Mouse (Mus musculus): Measurements from ENCODE around the gene Abcd3. TPM values are rescaled to one million over a fixed set of nuclear protein-coding genes. Genes with fewer than 3 reads are reported as not detected.
A peak's percentile ranks its signal among the peaks of the same experiment; 100 is the strongest.

Abcd3 gene
- polyA plus RNA-seq, 1 experiment from 2014 or later = 20.7 TPM

- Histone ChIP-seq H3K4me2 (no peak overlapping the region), H3K9ac (no peak overlapping the region), H3K36me3 (no peaks in the 10 kb centered on the region), H3K4me1 (replicated peaks) (peaks cover 8% of the 10 kb centered on the region; the same call in 1 of the 2 replicates), H3K4me3 (replicated peaks) (no peak overlapping the region), H3K27me3 (no peaks in the 10 kb centered on the region), H3K27ac (no peak overlapping the region), H3K9me3 (replicated peaks) (no peaks in the 10 kb centered on the region)
- ATAC-seq (ENCODE audit: low read depth) (no peak), DNase-seq (no peak)
- WGBS (ENCODE audit: insufficient replicate concordance) = 42% methylated on average over 7 of the region's 7 CpGs
Measured at GRCm38 (mm10) chr3:121842306-121842860, 27.3 kb upstream of the Abcd3 start.

DNA sequence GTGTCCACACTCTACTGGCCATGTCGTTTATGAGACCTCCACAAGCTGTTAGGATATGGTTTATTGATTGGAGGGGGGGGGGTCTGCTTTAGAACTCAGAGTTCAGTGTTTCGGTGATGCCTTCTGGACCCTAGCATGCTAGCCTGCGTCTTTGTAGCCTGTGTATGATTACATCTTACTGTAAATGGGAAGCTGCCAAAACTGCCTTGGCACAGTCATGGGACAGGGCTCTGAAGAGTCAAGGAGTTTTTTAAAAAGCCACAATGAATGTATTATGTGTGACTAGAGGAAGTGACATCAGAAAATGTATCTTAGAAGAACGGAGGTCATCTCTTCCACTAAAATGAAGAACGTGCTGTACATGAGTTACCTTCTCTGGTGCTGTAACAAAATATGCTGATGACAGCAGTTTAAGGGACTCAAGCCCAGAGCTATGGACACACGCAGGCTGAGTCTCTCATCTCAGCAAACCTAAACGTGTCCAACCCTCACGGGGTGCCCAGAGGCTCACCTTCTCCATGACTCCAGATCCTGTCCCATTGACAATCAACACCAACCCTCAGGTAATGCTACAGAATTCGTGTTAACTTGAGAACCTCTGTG is 26.4 kb upstream of the Abcd3 start:
- Histone ChIP-seq H3K36me3 (no peaks in the 10 kb centered on the region), H3K4me1 (replicated peaks) (peaks cover 8% of the 10 kb centered on the region; the same call in 1 of the 2 replicates), H3K27me3 (no peaks in the 10 kb centered on the region), H3K4me2 (no peak overlapping the region), H3K9ac (no peak overlapping the region), H3K27ac (no peak overlapping the region), H3K4me3 (replicated peaks) (no peak overlapping the region), H3K9me3 (replicated peaks) (no peaks in the 10 kb centered on the region)
- WGBS (ENCODE audit: insufficient replicate concordance) = 45% methylated on average over 9 of the region's 9 CpGs
- no peak for DNase-seq
- ATAC-seq (ENCODE audit: low read depth) = no peak

- Histone ChIP-seq H3K36me3 (no peaks in the 10 kb centered on the region), H3K4me2 (no peak overlapping the region), H3K4me1 (replicated peaks) (peaks cover 8% of the 10 kb centered on the region; the same call in 1 of the 2 replicates), H3K4me3 (replicated peaks) (no peak overlapping the region), H3K27me3 (no peaks in the 10 kb centered on the region), H3K9me3 (replicated peaks) (no peaks in the 10 kb centered on the region), H3K9ac (no peak overlapping the region), H3K27ac (no peak overlapping the region)
- DNase-seq = no peak
- no peak for ATAC-seq (ENCODE audit: low read depth)
- WGBS (ENCODE audit: insufficient replicate concordance) = 72% methylated on average over 8 of the region's 8 CpGs
Measured at GRCm38 (mm10) chr3:121840351-121840750, 25.2 kb upstream of the Abcd3 start.

GRCm38 (mm10) chr3:121834732-121835131 is 19.6 kb upstream of the Abcd3 start:
- H3K4me3 ChIP-seq (replicated peaks) = no peak overlapping the region
- no peaks in the 10 kb centered on the region for H3K36me3 ChIP-seq
- no peak overlapping the region for H3K27ac ChIP-seq
- DNase-seq (no peak), ATAC-seq (ENCODE audit: low read depth) (no peak)
- H3K27me3 ChIP-seq = no peaks in the 10 kb centered on the region
- 62% methylated on average over 2 of the region's 2 CpGs for WGBS (ENCODE audit: insufficient replicate concordance)
- no peak overlapping the region for H3K9ac ChIP-seq
- no peaks in the 10 kb centered on the region for H3K4me1 ChIP-seq (replicated peaks)
- H3K4me2 ChIP-seq = no peak overlapping the region
- no peaks in the 10 kb centered on the region for H3K9me3 ChIP-seq (replicated peaks)

DNA sequence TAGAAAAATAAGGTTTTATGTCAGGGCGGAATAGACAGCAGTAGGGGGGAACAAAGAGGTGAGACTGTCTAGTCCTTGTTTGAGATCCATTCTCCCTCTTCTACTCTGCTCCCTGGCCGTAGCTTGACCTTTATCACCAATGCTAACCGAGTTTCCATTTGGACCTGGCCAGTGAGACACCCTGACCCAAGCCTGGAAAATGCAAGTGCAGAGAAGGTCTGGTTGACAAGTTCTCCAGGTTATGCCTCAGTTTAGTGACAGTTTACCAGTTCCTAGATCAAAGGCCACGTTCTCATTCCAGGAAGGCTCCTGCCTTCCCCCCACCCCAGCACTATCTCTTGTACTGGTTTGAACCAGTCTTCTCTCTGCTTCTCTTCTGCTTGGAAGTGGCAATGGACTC is 19.1 kb upstream of the Abcd3 start:
- Histone ChIP-seq H3K9me3 (replicated peaks) (no peaks in the 10 kb centered on the region), H3K4me3 (replicated peaks) (no peak overlapping the region), H3K36me3 (no peaks in the 10 kb centered on the region), H3K27me3 (no peaks in the 10 kb centered on the region), H3K9ac (no peak overlapping the region), H3K4me1 (replicated peaks) (no peaks in the 10 kb centered on the region), H3K4me2 (no peak overlapping the region), H3K27ac (no peak overlapping the region)
- 58% methylated on average over 4 of the region's 4 CpGs for WGBS (ENCODE audit: insufficient replicate concordance)
- ATAC-seq (ENCODE audit: low read depth) (no peak), DNase-seq (no peak)

DNA sequence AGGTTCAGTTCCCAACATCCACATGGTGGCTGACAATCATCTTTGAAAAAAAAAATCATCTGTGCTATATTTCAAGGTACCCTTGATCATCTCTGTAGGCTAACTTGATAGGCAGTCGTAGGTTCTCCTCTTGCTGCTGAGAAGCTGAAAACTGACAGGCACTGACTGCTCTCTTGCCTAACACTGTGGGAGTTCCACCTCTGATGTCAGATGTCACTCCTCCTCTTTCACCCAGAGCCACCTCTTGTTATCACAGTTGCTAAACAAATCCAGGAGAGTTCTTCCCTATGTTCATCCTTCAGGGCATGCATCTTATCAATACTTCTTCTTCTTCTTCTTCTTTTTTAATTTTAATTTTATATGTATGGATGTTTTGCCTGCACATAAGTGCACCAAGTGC is 10.0 kb upstream of the Abcd3 start:
- 59% methylated on average over 1 of the region's 1 CpGs for WGBS (ENCODE audit: insufficient replicate concordance)
- Histone ChIP-seq H3K4me2 (no peak overlapping the region), H3K27me3 (no peaks in the 10 kb centered on the region), H3K9me3 (replicated peaks) (no peaks in the 10 kb centered on the region; the same call in 1 of the 2 replicates), H3K4me1 (replicated peaks) (peaks cover 17% of the 10 kb centered on the region; the same call in 1 of the 2 replicates), H3K4me3 (replicated peaks) (no peak overlapping the region), H3K27ac (no peak overlapping the region), H3K36me3 (no peaks in the 10 kb centered on the region), H3K9ac (no peak overlapping the region)
- ATAC-seq (ENCODE audit: low read depth) = no peak
- no peak for DNase-seq

DNA sequence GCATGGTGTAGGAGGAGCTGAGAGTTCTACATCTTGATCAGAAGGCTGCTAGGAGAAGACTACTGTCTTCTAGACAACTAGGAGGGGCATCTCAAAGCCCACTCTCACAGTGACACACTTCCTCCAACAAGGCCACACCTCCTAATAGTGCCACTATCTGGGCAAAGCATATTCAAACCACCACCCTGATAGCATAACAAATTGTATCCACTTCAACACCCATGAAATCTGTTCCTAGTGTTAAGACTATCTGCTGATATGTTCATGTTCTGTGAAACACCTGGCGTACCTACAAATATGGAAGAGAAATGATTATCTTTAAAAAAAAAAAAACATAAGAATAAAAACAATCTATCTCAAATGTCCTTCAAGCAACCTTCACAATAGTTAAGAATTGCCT is 9.2 kb upstream of the Abcd3 start:
- H3K4me2 ChIP-seq = no peak overlapping the region
- no peaks in the 10 kb centered on the region; the same call in 1 of the 2 replicates for H3K9me3 ChIP-seq (replicated peaks)
- ATAC-seq (ENCODE audit: low read depth) = 0 out of 2 replicates have a peak, but pooled peaks have one; percentile 50
- H3K9ac ChIP-seq = no peak overlapping the region
- no peak overlapping the region for H3K4me3 ChIP-seq (replicated peaks)
- H3K36me3 ChIP-seq = no peaks in the 10 kb centered on the region
- 38% methylated on average over 1 of the region's 1 CpGs for WGBS (ENCODE audit: insufficient replicate concordance)
- no peak overlapping the region for H3K27ac ChIP-seq
- H3K27me3 ChIP-seq = no peaks in the 10 kb centered on the region
- peaks cover 18% of the 10 kb centered on the region; the same call in 1 of the 2 replicates for H3K4me1 ChIP-seq (replicated peaks)
- no peak for DNase-seq

GRCm38 (mm10) chr3:121822643-121823042 is 7.5 kb upstream of the Abcd3 start:
- Histone ChIP-seq H3K4me3 (replicated peaks) (no peak overlapping the region), H3K9ac (no peak overlapping the region), H3K36me3 (no peaks in the 10 kb centered on the region), H3K9me3 (replicated peaks) (no peaks in the 10 kb centered on the region; the same call in 1 of the 2 replicates), H3K27me3 (no peaks in the 10 kb centered on the region), H3K27ac (no peak overlapping the region), H3K4me1 (replicated peaks) (peaks cover 23% of the 10 kb centered on the region; the same call in 1 of the 2 replicates), H3K4me2 (no peak overlapping the region)
- ATAC-seq (ENCODE audit: low read depth) (no peak), DNase-seq (no peak)
- whole genome bisulfite sequencing (ENCODE audit: insufficient replicate concordance) = 82% methylated on average over 5 of the region's 5 CpGs

GRCm38 (mm10) chr3:121821559-121822143 is 6.5 kb upstream of the Abcd3 start:
- peak overlapping the region; percentile 29 for H3K27ac ChIP-seq
- H3K9ac ChIP-seq = no peak overlapping the region
- no peaks in the 10 kb centered on the region for H3K9me3 ChIP-seq (replicated peaks)
- DNase-seq (no peak), ATAC-seq (ENCODE audit: low read depth) (0 out of 2 replicates have a peak, but pooled peaks have one; percentile 31)
- no peaks in the 10 kb centered on the region for H3K27me3 ChIP-seq
- no peak overlapping the region for H3K4me2 ChIP-seq
- no peak overlapping the region for H3K4me3 ChIP-seq (replicated peaks)
- H3K36me3 ChIP-seq = no peaks in the 10 kb centered on the region
- peaks cover 23% of the 10 kb centered on the region; the same call in 1 of the 2 replicates for H3K4me1 ChIP-seq (replicated peaks)
- 57% methylated on average over 8 of the region's 8 CpGs for WGBS (ENCODE audit: insufficient replicate concordance)

DNA sequence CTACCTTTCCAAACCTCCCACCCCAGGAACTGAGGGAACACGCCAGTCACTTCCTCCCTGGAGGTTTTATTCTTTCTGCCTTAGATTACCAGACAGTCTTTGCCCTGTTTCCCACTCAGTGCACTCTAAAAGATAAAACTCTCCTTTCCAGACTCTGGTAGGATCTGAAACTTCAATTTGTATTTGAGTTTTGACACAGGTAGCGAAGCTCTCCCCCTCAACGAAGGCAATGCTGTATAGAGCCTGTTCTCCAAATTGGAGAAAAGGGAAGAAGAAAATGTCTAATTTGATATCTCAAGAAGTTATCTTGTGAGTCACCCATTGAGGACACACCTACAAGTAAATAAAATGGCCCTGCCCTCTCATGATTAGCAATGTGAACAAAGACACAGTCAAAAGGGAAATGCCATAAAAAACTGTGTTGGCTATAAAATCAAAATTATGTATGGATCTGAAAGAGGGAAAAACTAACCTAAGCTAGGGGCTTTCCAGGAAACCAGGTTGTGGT is 4.6 kb upstream of the Abcd3 start:
- no peaks in the 10 kb centered on the region for H3K9me3 ChIP-seq (replicated peaks)
- DNase-seq (no peak), ATAC-seq (ENCODE audit: low read depth) (no peak)
- peaks cover 30% of the 10 kb centered on the region for H3K4me1 ChIP-seq (replicated peaks)
- no peak overlapping the region for H3K4me3 ChIP-seq (replicated peaks)
- no peak overlapping the region for H3K4me2 ChIP-seq
- no peak overlapping the region for H3K9ac ChIP-seq
- no peak overlapping the region for H3K27ac ChIP-seq
- 42% methylated on average over 3 of the region's 3 CpGs for WGBS (ENCODE audit: insufficient replicate concordance)
- no peaks in the 10 kb centered on the region for H3K27me3 ChIP-seq
- H3K36me3 ChIP-seq = no peaks in the 10 kb centered on the region

DNA sequence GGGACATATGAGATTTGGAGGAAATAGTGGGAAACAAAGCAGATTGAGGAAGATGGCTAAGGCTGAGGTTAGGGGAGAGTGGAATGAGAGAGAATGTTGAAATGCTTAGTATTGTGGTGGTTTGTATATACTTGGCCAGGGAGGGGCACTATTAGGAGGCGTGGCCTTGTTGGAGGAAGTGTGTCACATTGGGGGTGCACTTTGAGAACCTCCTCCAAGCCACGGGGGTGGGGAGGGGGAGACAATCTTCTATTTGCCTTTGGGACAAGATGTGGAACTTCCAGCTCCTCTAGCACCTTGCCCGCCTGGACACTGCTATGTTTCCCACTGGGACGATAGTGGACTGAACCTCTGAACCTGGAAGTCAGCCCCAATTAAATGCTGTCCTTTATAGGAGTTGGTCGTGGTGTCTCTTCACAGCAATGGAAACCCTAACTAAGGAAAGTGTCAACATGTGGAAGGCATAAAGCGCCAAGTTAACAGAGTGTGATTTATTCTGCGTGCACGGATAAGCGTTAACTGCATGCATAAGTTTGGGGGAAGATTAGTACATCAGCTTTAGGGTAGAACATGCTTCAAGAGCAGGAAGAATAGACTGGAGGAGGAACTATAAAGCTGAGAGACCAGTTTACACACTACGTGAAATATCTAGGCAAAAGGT is 3.8 kb upstream of the Abcd3 start:
- Histone ChIP-seq H3K36me3 (no peaks in the 10 kb centered on the region), H3K27me3 (no peaks in the 10 kb centered on the region), H3K4me3 (replicated peaks) (no peak overlapping the region), H3K4me2 (no peak overlapping the region), H3K9ac (no peak overlapping the region), H3K27ac (no peak overlapping the region), H3K4me1 (replicated peaks) (peaks cover 35% of the 10 kb centered on the region), H3K9me3 (replicated peaks) (no peaks in the 10 kb centered on the region)
- DNase-seq = no peak
- no peak for ATAC-seq (ENCODE audit: low read depth)
- WGBS (ENCODE audit: insufficient replicate concordance) = 69% methylated on average over 10 of the region's 10 CpGs

Data from liver, embryonic 13.5 days (tissue).